Mouse (Mus musculus) neutrophil, adult 5-6 weeks (primary cell): ENCODE results near the gene Meis1. TPM values are rescaled to one million over a fixed set of nuclear protein-coding genes. Genes with fewer than 3 reads are reported as not detected.

Source experiments
- ATAC-seq: fragments of 151-379, 151-347 bp; 2 replicates; pipeline ENCODE4 v1.8.0; 2017; ENCODE audit warnings: mild to moderate bottlenecking, moderate TSS enrichment; ENCODE audit not compliant: insufficient number of reproducible peaks, poor library complexity, low FRiP score, severe bottlenecking; ENCODE audit errors: extremely low read depth
- total RNA-seq: library from RNA; stranded (forward); fragments of 200-1000 nt; gene quantifications from 2 replicates; pipeline ENCODE4 v1.2.3, GENCODE M21; 2017

Meis1 gene
- total RNA-seq, 1 experiment from 2014 or later: 3.6 TPM

DNA sequence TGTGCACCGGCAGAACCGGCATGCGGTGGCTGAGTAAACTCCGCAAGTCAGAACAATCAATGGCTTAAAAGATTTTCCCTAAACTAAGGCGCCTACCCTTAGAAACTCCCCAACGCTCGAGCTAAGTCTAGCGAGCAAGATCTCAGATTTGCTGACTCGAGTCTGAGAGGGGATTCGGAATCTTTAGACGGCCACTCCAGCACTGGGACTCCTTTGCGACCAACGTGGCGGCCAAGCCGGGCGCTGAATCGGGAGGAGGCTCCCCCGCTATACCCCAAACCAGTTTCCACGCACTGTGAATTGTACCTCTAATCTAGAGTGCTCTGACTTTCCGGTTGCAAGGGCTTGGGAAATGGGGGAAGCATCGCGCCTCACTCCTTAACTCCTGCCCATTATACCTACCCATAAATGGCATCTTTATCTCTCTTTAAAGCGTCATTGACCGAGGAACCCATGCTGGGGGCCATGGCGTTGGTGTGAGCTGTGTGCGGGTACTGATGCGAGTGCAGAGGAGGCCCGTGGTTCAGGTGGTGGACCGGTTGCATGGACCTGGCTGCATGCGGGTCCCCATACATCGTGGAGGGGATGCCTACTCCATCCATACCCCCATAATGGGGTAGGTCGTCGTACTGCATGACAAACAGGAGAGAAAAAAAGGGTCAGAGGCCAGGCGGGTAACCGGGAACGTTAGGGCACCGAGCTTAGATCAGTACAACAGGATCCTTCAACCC lies 2.9 kb downstream of the Meis1 start:
- no peak for ATAC-seq

DNA sequence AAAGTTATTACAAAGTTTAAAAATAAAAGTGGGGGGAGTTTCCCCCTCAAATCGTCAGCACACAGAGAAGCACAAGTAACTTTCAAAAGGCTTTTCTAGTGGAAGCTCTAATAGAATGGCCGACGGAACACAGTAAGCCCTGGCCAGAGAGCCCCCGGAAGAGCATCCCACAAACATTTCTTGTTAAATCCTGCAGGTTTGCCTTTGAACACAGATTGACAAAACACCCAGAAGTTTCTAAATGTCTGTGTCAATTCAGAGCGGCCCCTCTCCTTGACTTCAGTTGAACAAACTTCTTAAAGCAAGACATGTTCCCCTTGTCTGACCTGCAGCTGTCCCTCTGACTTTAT lies 3.4 kb downstream of the Meis1 start:
- no peak for ATAC-seq

DNA sequence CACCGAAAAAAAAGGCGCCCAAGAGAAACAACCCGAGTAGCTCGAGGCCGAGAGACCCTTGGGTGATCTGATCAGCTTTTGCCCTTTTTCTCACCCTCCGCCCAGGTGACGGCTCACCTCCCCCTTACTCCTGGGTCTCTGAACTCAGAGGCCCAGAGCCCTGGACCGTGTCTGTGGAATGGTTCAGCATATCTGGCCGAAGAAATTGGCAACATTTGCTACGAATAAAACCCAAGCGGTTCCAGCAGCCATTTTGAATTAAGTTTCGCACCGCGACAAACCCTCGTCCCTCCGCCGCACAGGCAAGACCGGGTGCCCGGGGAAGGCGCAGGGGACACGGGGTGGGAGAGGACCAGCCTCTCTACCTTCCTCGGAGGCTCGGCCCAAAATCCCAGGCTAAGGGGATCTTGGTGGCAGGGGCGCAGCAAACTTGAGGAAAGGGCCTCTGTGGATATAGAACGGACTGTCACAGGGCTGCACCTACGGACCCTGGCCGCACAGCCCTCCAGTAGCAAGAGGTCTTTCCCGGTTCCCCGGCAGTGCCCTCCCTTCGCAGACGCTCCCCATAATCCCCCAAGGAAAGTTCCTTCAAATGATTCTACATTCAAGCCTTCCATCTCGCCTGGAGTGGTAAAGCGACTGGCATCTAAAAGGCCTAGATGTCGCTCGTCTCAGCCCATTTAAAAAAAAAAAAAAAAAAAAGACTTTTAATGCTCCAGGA lies 4.2 kb downstream of the Meis1 start:
- no peak for ATAC-seq

DNA sequence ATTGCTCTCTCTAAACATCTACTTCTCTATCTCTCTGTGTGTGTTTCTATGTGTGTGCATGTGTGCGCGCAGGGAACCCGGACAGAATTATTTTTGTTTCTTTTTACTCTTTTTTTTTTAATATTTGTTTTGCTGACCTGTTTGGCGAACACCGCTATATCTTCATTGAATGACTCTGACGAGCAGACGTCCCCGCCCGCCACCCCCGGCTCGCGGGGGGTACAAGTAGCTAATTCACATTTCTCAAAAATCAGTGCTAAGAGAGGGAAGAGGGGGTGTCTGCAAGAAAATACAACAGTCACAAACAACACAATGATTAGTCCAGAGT lies 4.7 kb downstream of the Meis1 start:
- no peak for ATAC-seq

DNA sequence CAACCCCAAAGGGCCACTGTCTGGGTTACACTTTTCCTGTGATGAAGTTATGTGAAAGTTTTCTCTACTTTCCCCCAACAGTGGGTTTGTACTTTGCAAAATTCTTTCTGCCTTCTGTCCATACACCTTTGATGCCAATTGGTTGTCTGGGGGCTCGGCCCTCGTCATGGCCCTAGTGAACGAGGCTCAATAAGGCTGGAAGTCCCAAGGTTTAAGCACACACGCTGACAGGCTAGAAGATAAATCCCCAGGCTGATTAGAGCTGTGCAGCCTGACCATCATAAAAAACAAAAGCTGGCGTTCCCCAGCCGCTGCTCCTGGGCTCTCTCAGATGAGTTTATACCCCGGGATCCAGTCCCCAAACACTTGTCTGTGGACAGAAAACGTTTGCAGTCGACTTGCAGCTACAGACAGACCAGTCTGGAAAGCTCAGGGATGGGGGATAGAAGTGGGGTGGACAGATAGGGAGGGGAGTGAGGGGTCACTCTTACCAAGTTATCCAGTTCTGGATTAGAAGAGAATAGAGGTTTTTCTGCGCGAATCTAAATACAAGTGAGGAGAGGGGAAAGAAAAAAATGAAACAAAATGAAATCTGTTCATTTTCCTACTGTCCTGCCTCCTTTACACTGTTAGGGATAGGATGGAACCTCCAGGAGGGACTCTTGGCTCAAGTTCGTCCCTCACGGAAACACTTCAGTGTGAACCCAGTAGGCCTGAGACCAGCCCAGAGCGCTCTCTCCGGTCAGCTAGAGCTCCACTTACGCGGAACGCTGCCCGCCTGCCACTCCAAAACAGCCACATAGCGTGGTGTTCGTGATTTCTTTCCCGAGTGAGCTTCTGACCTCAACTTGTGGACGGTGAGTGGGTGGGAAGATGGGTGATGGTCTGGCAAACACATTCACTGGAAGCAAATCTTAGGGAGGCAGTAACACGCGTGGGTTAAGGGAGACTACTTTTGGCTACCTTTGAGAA lies 5.4 kb downstream of the Meis1 start:
- no peak for ATAC-seq

DNA sequence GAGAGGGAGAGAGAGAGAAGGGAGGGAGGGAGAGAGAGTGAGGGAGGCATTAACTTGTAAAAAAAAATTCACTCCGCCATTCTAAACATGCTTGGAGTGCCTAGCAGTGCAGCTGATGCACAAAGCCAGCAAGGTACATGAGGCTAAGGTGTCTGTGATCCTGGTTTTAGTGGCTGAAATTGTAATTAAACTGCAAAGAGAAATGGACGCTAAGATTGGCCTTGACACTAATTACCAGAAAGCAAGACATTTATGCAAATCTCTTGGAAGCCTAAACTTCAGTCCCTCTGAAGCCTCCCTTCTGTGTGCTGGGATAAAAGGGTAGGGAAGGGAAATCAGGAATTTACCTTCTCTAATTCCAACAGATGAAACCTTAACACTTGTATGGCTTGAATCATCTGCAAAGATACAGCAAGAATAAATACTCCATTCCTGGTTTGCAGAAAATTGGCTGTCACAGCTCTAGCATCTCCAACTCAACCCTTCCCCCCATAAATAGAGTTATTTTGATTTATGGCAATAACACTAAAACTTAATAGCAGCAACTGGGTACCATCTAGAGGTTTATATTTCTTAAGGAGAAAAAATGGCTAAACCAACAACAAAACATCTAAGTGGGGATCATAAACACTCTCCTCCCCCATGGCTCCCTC lies 6.2 kb downstream of the Meis1 start:
- ATAC-seq: no peak

DNA sequence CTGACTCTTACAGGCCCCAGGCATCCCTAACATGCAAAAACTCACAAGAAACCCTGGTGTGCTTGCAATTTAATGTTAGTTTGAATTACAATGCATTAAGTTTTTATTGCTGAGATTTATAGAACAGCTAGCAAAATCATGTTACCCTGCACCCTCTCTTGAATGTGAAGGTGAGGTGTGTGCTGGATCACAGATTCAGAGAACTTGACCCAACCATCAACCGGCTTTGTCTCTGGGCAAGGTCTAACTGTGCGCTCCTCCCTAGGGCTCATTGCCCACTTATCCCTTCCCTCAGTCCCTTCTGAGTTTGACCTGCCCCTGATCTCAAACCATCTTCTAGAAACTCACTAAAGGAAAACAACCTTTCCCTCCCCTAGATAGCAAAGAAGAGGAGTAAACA lies 6.8 kb downstream of the Meis1 start:
- no peak for ATAC-seq

DNA sequence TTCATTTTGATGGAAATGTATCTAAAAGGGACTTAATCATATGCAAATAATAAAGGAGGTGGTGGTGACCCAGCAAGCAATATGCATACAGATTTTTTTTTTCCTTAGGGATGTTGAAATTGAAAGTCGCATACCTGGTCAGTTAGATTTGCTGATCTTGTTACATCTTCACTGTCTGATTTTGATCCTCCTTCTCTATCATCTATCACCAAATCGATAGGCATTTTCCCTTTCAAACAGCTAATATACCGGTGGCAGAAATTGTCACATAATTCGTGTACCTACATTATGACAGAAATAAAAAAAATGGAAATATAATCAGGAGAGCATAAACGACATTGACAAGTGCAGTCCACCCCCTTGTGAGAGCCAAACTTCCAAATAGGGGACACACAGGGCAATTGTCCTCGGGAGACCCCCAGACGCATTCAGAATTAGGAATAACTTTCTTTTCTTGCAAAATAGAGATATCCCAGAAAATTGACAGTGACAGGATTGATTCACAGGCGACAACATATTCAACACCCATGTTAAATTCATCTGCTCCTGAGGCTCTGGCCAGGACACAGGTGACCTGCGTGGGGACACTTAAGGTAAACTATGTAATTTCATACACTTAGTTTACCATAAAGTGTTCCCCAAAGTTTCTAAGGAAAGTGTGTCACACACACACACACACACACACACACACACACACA lies 7.5 kb downstream of the Meis1 start:
- ATAC-seq: no peak

DNA sequence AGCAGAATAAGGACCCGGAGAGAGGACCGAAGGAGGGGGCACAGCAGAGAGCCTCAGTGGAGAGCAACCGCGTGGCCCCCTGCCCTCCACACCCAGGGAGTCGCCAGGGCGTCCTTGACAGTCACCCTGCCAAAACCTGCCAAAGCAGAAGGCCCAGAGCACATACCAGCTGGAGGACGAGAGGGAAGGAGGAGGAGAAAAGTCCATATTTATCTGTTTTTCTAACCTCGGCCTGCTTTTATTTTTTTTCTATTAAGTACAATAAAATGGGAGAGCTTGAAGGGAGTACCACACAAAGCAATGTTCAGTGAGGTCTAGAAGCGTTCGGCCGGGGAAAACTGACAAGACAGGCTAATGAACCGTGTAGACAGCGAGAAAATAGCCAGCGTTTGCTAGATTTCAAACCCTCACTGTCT lies 8.4 kb downstream of the Meis1 start:
- ATAC-seq: no peak

DNA sequence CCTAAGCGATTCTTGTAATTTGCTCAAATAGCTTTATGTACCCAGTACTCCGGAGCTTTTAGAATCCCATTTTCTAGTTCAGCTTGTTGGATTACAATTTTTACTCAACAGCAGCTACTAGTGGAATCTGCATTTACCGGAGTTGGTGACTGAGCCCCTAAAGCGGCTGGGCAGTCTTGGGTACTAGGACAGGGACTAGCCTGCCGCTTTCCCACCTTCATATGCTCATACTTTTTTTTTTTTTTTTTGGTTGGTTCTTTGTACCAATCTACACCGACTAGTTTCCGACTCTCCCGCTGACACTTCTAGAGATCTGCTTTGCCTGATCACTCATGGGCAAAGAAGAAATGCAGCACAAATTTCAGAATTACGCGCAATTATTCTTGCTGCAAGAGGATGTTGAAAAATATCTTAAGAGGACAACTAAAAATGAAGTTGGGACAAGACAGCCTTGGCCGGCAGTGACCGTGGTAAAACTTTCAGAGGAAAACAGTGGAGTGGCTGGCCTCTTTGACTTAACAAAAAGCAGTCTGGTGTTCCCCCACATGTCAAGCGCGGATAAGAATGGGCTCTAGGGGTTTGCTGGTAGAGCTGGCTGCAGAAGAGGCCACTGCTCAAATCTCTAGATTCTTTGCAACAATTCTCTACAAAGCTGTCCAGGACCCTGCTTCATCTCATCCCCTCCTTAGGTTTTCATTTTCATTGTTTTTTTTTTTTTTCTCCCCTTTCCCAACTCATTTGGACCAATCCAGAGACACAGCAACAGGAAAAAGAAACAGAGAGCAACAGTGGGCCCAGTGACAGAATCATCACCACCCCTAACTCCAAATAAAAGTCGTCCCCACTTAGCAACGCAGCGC lies 9.0 kb downstream of the Meis1 start:
- no peak for ATAC-seq

DNA sequence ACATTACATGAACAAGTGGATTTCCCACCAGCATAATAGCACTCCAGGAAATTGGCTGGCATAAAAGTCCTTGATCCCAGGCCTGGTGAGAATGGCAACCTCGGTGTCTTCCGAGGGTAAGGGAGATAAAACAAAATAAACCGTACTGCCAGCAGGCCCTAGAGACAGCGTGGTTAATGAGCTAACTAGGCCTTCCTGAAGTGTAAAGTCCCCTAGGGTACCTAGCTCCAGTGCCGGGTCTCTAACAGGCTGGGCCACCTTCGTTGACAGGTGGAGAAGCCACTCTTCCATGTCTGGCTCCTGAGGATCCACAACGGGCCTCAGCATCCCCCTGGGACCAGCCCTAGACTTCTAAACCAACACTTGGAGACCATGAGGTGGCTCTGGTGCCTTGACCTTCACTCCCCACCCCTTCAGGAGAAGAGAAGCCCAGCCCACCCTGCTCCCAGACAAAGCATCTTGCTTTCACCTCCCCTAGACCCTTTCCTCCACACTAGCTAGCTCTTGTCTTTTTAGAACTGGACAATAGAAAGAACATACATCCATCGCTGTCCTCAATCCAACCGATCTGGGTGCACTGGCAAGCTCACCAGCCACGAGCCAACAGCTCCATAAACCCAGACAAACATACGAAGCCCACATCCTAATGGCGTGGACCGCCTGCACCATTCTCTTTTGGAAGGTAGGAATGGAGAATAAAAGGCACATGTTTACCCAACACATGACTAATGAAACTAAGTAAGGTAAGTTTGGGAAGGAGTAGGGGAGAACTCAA lies 10.0 kb downstream of the Meis1 start:
- no peak for ATAC-seq

DNA sequence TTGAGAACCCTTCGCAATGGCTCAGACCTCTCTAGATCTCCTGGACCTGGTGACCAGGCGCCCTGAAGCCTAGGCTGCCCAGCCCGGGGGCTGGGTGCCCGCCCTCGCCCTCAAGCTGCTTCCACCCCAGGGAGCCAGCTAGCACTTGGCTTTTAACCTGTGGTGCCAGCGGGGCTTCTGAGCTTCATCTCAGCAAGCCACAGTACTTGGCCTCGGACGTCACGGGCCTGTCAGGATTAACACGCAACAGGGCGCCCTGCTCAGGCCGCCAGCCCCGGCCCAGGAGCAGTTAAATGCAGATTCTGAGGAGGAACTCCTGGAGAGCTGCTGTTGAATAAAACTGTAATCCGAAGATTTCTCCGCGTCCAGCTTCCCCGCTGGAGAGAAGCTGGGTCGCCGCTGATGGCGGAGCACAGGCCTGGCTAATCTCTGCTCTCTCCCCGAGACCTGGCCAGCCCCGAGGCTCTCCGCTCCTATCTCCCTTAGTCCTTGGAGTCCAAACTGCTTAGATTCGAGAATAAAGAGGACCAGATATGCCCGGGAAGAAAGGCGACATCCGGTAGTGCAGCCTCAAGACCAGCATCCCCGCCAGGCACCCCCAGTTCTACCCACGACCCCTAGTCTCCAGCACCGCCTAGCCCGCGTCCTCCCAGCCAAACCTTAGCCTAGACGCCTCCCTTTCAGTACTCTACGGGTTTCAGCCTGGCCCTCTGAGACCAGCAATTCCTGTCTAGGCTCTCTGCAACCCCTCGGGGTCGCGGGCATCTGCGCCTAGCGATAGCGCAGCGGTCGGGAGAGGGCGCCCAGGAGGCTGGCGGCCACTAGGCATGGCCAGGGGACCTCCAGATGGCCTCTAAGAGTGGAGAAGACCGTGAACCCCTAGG lies 11.0 kb downstream of the Meis1 start:
- ATAC-seq: no peak

DNA sequence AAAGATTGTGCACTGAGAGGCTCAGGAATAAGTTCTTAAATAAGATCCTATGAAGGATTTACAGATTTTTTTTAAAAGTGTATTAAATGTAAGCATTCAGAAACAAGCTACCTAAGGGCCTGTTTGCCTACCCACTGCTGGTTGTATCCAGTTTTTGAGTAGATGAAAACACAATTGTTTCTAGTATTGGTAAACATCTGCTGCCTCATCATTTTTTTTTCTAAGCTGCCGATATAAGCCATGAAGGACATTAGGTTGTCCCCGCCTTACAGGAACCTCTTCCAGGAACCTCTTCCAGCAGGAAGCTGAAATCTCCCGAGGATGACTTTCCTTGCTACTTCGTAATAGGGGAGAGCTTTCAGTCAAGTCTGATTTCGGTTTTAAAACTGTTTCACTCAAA lies 11.7 kb downstream of the Meis1 start:
- ATAC-seq: no peak

DNA sequence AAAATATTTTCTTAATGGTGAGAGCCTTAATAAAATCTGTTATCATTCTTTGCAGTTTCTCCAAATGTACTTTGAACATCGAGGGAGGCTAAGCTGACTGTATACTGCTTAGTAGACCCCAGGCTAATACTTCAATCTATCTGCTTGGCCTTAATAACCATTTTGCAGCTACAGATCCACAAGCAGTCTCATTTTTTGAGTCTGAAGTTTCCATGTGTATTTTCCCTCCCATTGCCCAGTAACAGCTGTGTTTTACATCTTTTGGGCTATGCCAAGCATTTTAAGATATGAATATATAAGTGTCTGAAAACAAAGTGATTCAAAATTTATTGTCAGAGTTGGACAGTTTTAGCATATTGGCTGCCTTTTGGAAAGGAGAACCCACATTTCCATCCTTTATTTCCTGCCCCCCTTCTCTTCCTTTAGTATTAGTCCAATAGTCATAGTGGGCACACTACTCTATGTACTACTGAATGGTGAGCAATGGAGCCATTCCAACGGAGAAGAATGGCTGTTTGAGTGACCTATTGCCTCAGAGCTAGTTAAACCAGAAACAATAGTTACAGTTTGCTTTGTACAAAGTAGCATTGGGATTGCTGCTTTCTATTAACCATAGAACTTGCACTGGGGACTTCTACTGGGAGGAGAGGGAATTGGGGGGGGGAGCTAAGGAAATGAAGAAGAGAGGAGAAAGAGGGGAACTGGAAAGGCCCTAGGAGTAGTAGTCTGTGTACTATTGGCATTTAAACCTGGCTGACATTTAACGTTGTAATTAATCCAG lies 12.7 kb downstream of the Meis1 start:
- ATAC-seq: no peak

DNA sequence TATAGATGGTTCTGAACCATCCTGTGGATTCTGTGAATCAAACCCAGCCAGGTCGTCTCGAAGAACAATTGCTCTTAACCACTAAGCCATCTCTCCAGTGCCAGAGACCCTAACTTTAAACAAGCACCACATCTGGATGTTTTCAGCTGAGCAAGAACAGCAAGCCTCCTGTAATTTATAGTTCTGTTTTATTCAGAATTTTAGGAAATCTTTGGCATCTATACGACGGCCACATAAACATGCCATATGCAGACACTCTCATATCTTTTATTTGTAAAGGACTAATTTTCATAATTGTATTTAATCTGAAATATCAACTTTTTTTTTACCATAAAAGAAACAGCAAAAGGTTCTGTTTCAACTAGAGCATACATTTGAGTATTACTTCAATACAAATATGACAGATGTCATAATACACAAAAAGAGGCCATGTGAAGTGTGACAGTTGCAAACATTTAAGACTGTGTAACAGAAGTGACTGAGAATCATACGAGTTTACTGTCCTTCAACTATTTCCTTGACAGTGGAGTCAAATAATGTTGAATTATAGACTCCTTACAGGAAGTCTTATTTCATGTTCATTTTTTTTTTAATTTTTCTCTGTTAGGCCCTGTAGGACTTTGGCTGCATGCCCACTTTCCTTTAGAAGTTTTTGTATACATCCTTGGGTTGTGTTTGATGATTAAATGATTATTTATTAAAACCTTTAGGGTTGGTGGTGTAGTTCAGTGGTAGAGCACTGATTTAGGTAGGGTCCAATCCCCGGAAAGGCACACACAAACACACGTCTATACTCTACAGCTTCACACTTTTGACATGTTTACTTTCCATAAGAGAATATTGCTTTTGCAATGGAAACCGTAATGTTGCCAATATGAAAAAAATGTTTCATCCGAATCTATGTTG lies 13.5 kb downstream of the Meis1 start:
- no peak for ATAC-seq
